ENCODE assay signal across 19 mouse cellular contexts in genomic region chr14:76863035-76863706, GRCm38 (mm10).
"Had no signal": no experiment of that assay in that cellular context is flagged by ENCODE, and none has a peak within 500 bp of the region (broad histone marks: within the 10 kb centered on the region; RNA-seq: fewer than 3 reads in every experiment).

No protein-coding gene starts in this region.

- H3K36me3 ChIP-seq: limb, embryonic 12.5 days; limb, embryonic 15.5 days; neural tube, embryonic 12.5 days had no signal

- H3K4me3 ChIP-seq: limb, embryonic 12.5 days; limb, embryonic 15.5 days; neural tube, embryonic 12.5 days had no signal

- H3K4me2 ChIP-seq: limb, embryonic 12.5 days; limb, embryonic 15.5 days; liver, embryonic 11.5 days; lung, embryonic 14.5 days; midbrain, embryonic 11.5 days; neural tube, embryonic 12.5 days had no signal

- H3K27ac ChIP-seq: limb, embryonic 12.5 days; limb, embryonic 15.5 days; liver, embryonic 14.5 days; macrophage; neural tube, embryonic 12.5 days had no signal

- H3K9ac ChIP-seq: limb, embryonic 12.5 days; limb, embryonic 15.5 days; liver, embryonic 14.5 days; liver, postnatal 0 days; lung, embryonic 14.5 days; neural tube, embryonic 12.5 days had no signal

- DNase-seq: kidney, adult 2 months; kidney, postnatal 36 days; layer of hippocampus, postnatal 36 days; left cerebral cortex, postnatal 4 days; liver, postnatal 0 days; lung, embryonic 14.5 days; midbrain, embryonic 14.5 days; thymus, adult 18-20 months; thymus, postnatal 36 days had no signal

- H3K27me3 ChIP-seq: limb, embryonic 12.5 days; limb, embryonic 15.5 days; neural tube, embryonic 12.5 days had no signal

- H3K9me3 ChIP-seq: limb, embryonic 15.5 days; neural tube, embryonic 12.5 days had no signal

- ATAC-seq: inflammation-experienced regulatory T-cells, adult 6 months; intestine, embryonic 16.5 days; liver, postnatal 0 days; lung, postnatal 0 days had no signal

- H3K4me1 ChIP-seq: neural tube, embryonic 12.5 days had no signal
